Mouse (Mus musculus) ES-Bruce4 (cell line): ENCODE measurements around the gene Krba1.

ENCODE experiments used
- CTCF ChIP-seq: IDR thresholded peaks from one replicate; pipeline ENCODE4 v1.8.1; 2011; ENCODE audit warnings: low read depth, low read length
- EP300 ChIP-seq: IDR thresholded peaks from 2 replicates; pipeline ENCODE4 v1.6.1; 2011; ENCODE audit warnings: low read depth, low read length; ENCODE audit not compliant: insufficient read depth
- POLR2A ChIP-seq: IDR thresholded peaks from one replicate; pipeline ENCODE4 v1.8.1; 2011; ENCODE audit warnings: low read length; ENCODE audit not compliant: insufficient read depth

DNA sequence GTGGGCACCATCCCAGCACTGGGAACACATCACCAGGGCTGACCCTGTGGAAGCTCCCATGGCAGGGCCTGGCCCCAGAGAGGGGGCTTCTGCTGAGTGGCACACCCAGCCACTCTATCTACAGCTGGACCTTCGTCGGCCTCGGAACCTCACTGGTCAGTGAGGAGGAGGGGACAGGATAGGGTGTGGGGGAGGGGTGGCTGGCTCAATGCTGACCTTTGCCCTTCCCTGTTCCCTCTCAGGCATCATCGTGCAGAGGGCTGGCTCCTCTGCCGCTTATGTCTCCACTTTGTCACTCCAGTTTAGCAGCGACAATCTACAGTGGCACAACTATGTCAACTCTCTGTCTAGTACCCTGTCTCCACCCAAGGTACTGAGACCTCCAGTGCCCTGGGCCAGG, 71.3 kb downstream of the Krba1 start:
- TF ChIP-seq CTCF (no peak), POLR2A (no peak), EP300 (no peak)
